Mouse (Mus musculus): Measurements from ENCODE around the gene Atp8b4. TPM values are rescaled to one million over a fixed set of nuclear protein-coding genes. Genes with fewer than 3 reads are reported as not detected.

Gene Atp8b4
- polyA plus RNA-seq, 1 experiment from 2014 or later = 2.1 TPM

DNA sequence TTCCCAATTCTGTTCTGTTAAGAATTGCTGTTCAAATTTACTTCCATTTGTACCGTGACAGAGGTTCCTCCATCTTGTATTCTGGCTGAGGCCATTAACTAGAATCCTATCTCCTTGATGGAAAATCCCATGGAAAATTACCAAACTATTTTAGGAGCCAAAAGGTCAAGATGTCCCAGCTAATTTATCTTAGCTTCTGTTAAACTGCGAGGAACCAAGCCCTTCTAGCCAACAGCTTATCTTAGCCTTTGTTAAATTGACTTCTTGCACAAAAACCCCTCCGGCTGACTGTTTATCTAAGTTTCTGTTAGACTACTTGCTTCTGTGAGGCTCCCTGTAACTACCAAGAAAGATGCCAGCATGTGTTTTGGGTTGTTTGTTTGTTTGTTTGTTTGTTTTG, 183.5 kb downstream of the Atp8b4 start:
- Histone ChIP-seq H3K4me2 (ENCODE audit: low read depth, low read length) (no peak overlapping the region), H3K27me3 (ENCODE audit: control insufficient read depth, insufficient read depth, low read length) (no peaks in the 10 kb centered on the region), H3K36me3 (replicated peaks; ENCODE audit: control insufficient read depth, insufficient read depth, low read depth, low read length) (no peaks in the 10 kb centered on the region), H3K4me3 (ENCODE audit: low read depth, low read length) (no peak overlapping the region), H3K4me1 (ENCODE audit: control insufficient read depth, insufficient read depth, low read length) (no peaks in the 10 kb centered on the region), H3K27ac (replicated peaks; ENCODE audit: low read depth, low read length) (no peak overlapping the region), H3K9ac (replicated peaks; ENCODE audit: low read length) (no peak overlapping the region), H3K9me3 (replicated peaks; ENCODE audit: control insufficient read depth, low read length) (no peaks in the 10 kb centered on the region)
- ATAC-seq (replicated peaks; ENCODE audit: insufficient number of reproducible peaks, low FRiP score, low TSS enrichment, low read depth) = no peak
- DNase-seq (ENCODE audit: low spot score) = no peak
- WGBS = 74% methylated on average over 3 of the region's 3 CpGs

DNA sequence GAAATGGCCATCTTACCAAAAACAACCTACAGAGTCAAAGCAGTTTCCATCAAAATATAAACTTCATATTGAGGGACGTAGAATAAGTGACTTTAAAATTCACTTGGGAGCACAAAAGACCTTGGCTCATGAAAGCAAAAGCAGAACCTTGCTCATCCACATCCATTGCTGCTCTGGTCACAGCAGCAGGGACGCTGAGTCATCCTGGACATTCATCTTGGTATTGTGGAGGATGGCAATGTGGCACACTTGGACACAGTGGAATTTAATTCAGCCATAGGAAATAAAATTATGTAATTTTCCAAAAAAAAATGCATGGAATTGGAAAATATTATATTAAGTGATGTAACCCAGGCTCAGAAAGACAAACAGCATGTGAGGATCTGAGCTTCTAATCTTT, 184.1 kb downstream of the Atp8b4 start:
- no peak for DNase-seq (ENCODE audit: low spot score)
- H3K4me3 ChIP-seq (ENCODE audit: low read depth, low read length) = no peak overlapping the region
- 90% methylated on average over 2 of the region's 2 CpGs for WGBS
- no peak overlapping the region for H3K27ac ChIP-seq (replicated peaks; ENCODE audit: low read depth, low read length)
- no peaks in the 10 kb centered on the region for H3K36me3 ChIP-seq (replicated peaks; ENCODE audit: control insufficient read depth, insufficient read depth, low read depth, low read length)
- no peak overlapping the region for H3K9ac ChIP-seq (replicated peaks; ENCODE audit: low read length)
- ATAC-seq (replicated peaks; ENCODE audit: insufficient number of reproducible peaks, low FRiP score, low TSS enrichment, low read depth) = no peak
- H3K9me3 ChIP-seq (replicated peaks; ENCODE audit: control insufficient read depth, low read length) = no peaks in the 10 kb centered on the region
- no peaks in the 10 kb centered on the region for H3K27me3 ChIP-seq (ENCODE audit: control insufficient read depth, insufficient read depth, low read length)
- H3K4me1 ChIP-seq (ENCODE audit: control insufficient read depth, insufficient read depth, low read length) = no peaks in the 10 kb centered on the region
- H3K4me2 ChIP-seq (ENCODE audit: low read depth, low read length) = no peak overlapping the region

DNA sequence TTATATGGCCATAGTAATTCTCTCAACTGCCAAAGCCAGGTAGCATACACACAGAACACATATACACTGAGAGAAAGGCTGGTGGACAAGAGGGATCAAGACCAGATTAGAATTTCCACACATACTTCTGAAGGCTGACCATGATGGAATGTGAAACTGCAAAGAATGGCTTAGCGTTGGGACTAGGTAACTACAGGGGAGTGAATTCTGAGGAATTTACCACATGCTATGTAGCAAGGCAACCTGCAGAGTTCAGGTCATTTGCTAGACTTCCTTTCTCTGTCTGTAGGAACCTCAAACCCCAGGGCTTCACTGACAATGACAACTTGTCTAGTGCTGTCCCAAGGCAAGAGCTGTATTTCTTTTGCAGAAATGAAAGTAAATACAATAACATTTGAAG, 189.4 kb downstream of the Atp8b4 start:
- Histone ChIP-seq H3K27ac (replicated peaks; ENCODE audit: low read depth, low read length) (no peak overlapping the region), H3K36me3 (replicated peaks; ENCODE audit: control insufficient read depth, insufficient read depth, low read depth, low read length) (no peaks in the 10 kb centered on the region), H3K4me2 (ENCODE audit: low read depth, low read length) (no peak overlapping the region), H3K27me3 (ENCODE audit: control insufficient read depth, insufficient read depth, low read length) (no peaks in the 10 kb centered on the region), H3K4me1 (ENCODE audit: control insufficient read depth, insufficient read depth, low read length) (no peaks in the 10 kb centered on the region), H3K9ac (replicated peaks; ENCODE audit: low read length) (no peak overlapping the region), H3K4me3 (ENCODE audit: low read depth, low read length) (no peak overlapping the region), H3K9me3 (replicated peaks; ENCODE audit: control insufficient read depth, low read length) (no peaks in the 10 kb centered on the region)
- 70% methylated on average over 1 of the region's 1 CpGs for WGBS
- ATAC-seq (replicated peaks; ENCODE audit: insufficient number of reproducible peaks, low FRiP score, low TSS enrichment, low read depth) (no peak), DNase-seq (ENCODE audit: low spot score) (no peak)

DNA sequence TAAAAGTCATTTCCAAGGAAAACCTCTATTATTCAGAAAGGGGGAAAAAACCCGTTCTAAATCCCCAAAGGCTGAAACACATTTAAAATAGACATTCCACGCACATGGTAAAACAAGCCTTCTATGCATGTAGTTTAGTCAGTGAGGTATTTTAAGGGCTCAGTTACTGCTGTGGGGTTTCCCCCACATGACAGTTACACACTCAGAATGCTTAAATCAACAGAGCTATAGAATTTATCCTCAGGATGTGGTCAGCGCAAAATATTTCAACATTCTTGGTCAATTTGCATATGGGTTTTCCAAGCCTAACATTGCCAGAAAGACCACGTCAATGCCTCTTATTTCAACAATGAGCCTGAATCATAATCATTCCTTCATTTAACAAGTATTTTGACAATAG, 190.5 kb downstream of the Atp8b4 start:
- Histone ChIP-seq H3K9ac (replicated peaks; ENCODE audit: low read length) (no peak overlapping the region), H3K27me3 (ENCODE audit: control insufficient read depth, insufficient read depth, low read length) (no peaks in the 10 kb centered on the region), H3K36me3 (replicated peaks; ENCODE audit: control insufficient read depth, insufficient read depth, low read depth, low read length) (no peaks in the 10 kb centered on the region), H3K9me3 (replicated peaks; ENCODE audit: control insufficient read depth, low read length) (no peaks in the 10 kb centered on the region), H3K27ac (replicated peaks; ENCODE audit: low read depth, low read length) (no peak overlapping the region), H3K4me3 (ENCODE audit: low read depth, low read length) (no peak overlapping the region), H3K4me1 (ENCODE audit: control insufficient read depth, insufficient read depth, low read length) (no peaks in the 10 kb centered on the region), H3K4me2 (ENCODE audit: low read depth, low read length) (no peak overlapping the region)
- no peak for DNase-seq (ENCODE audit: low spot score)
- no peak for ATAC-seq (replicated peaks; ENCODE audit: insufficient number of reproducible peaks, low FRiP score, low TSS enrichment, low read depth)
- 80% methylated on average over 4 of the region's 4 CpGs for WGBS

DNA sequence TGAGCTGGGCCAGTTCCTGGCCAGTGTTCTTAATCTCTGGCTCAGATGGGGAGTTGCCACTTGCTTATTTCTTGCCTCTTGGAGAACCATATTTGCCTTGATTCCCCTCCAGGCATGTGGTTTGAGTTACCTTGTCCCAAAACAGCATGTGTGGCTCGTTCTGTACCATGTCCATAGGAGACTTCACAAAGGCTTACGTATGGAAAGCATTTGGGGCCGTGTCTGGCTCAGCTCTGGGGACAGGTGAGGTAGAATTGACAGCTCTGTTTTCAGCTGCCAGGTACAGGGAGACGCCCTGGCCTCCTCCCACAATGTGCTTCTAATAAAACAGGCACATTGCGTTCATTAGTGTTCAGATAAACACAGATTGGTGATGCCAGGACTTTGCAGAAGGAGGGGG, 195.9 kb downstream of the Atp8b4 start:
- no peaks in the 10 kb centered on the region for H3K4me1 ChIP-seq (ENCODE audit: control insufficient read depth, insufficient read depth, low read length)
- H3K27me3 ChIP-seq (ENCODE audit: control insufficient read depth, insufficient read depth, low read length) = no peaks in the 10 kb centered on the region
- ATAC-seq (replicated peaks; ENCODE audit: insufficient number of reproducible peaks, low FRiP score, low TSS enrichment, low read depth) (peak; percentile 70; the same call in 1 of the 2 replicates), DNase-seq (ENCODE audit: low spot score) (peak; percentile 72)
- H3K36me3 ChIP-seq (replicated peaks; ENCODE audit: control insufficient read depth, insufficient read depth, low read depth, low read length) = no peaks in the 10 kb centered on the region
- H3K4me3 ChIP-seq (ENCODE audit: low read depth, low read length) = no peak overlapping the region
- H3K9me3 ChIP-seq (replicated peaks; ENCODE audit: control insufficient read depth, low read length) = no peaks in the 10 kb centered on the region
- H3K4me2 ChIP-seq (ENCODE audit: low read depth, low read length) = no peak overlapping the region
- H3K27ac ChIP-seq (replicated peaks; ENCODE audit: low read depth, low read length) = no peak overlapping the region
- 43% methylated on average over 5 of the region's 5 CpGs for WGBS
- H3K9ac ChIP-seq (replicated peaks; ENCODE audit: low read length) = no peak overlapping the region

DNA sequence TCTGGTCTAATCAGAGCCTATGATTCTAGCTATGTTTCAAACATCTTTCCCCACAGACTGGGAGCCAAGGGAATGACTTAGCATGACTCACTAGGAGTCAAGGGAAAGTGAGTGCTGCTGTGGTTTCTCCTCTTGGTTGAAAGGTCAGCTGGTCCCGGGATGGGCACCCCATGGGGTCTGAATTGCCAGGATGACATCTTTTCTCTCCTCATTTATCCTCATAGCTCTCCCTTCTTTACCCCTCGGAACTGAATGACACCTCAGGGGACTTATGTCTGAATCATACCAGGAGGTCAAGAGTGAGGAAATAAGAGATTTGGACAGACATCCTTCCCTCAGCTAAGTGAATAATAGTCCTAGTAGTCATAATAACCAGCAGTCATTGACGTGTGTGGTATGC, 197.2 kb downstream of the Atp8b4 start:
- Histone ChIP-seq H3K4me2 (ENCODE audit: low read depth, low read length) (no peak overlapping the region), H3K27me3 (ENCODE audit: control insufficient read depth, insufficient read depth, low read length) (no peaks in the 10 kb centered on the region), H3K4me3 (ENCODE audit: low read depth, low read length) (no peak overlapping the region), H3K27ac (replicated peaks; ENCODE audit: low read depth, low read length) (no peak overlapping the region), H3K4me1 (ENCODE audit: control insufficient read depth, insufficient read depth, low read length) (no peaks in the 10 kb centered on the region), H3K9ac (replicated peaks; ENCODE audit: low read length) (no peak overlapping the region), H3K9me3 (replicated peaks; ENCODE audit: control insufficient read depth, low read length) (no peaks in the 10 kb centered on the region), H3K36me3 (replicated peaks; ENCODE audit: control insufficient read depth, insufficient read depth, low read depth, low read length) (no peaks in the 10 kb centered on the region)
- 31% methylated on average over 3 of the region's 3 CpGs for WGBS
- no peak for DNase-seq (ENCODE audit: low spot score)
- no peak for ATAC-seq (replicated peaks; ENCODE audit: insufficient number of reproducible peaks, low FRiP score, low TSS enrichment, low read depth)

DNA sequence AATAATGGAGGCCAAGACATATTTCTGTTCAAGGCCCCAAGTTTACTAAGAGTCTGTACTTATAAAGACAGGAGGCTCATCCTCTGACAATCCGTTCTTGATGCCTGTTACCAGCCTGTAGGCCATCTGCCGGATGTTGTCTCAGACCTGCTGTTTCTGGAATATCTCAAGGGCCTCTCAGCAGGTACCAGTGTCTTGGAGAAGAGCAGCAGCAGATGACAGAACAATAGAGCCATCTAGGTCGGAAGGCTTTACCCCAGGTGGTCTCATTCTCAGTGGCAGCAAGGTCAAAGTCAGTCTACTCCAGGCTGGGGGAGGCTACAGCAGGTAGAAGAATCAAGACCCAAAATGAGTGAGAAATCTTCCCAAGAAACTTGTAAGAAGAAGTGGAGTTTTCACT, 198.1 kb downstream of the Atp8b4 start:
- no peaks in the 10 kb centered on the region for H3K4me1 ChIP-seq (ENCODE audit: control insufficient read depth, insufficient read depth, low read length)
- no peak for DNase-seq (ENCODE audit: low spot score)
- no peak overlapping the region for H3K27ac ChIP-seq (replicated peaks; ENCODE audit: low read depth, low read length)
- no peak overlapping the region for H3K9ac ChIP-seq (replicated peaks; ENCODE audit: low read length)
- no peaks in the 10 kb centered on the region for H3K9me3 ChIP-seq (replicated peaks; ENCODE audit: control insufficient read depth, low read length)
- no peaks in the 10 kb centered on the region for H3K36me3 ChIP-seq (replicated peaks; ENCODE audit: control insufficient read depth, insufficient read depth, low read depth, low read length)
- 58% methylated on average over 3 of the region's 3 CpGs for WGBS
- H3K4me2 ChIP-seq (ENCODE audit: low read depth, low read length) = no peak overlapping the region
- H3K27me3 ChIP-seq (ENCODE audit: control insufficient read depth, insufficient read depth, low read length) = no peaks in the 10 kb centered on the region
- no peak overlapping the region for H3K4me3 ChIP-seq (ENCODE audit: low read depth, low read length)
- no peak for ATAC-seq (replicated peaks; ENCODE audit: insufficient number of reproducible peaks, low FRiP score, low TSS enrichment, low read depth)

DNA sequence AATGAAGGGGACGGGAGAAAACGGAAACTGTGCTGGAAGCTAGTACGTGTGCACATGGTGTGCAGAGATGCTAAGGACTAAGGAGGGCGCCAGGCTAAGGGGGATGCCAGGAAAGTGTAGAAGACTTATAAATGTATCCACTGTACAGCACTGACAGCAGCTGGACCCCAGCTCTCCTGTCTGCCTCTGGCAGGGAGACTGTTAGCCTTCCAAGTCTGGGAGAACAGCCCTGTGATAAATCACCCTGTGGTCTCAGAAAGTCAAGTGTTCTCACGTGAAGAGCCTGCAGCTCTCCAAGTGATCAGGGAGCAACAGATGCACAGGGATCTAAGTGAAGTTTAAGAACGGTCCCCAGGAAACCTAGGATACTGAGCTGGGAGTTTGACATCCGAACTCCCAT, 209.8 kb downstream of the Atp8b4 start:
- Histone ChIP-seq H3K27ac (replicated peaks; ENCODE audit: low read depth, low read length) (no peak overlapping the region), H3K9ac (replicated peaks; ENCODE audit: low read length) (no peak overlapping the region), H3K4me2 (ENCODE audit: low read depth, low read length) (no peak overlapping the region), H3K36me3 (replicated peaks; ENCODE audit: control insufficient read depth, insufficient read depth, low read depth, low read length) (no peaks in the 10 kb centered on the region), H3K4me3 (ENCODE audit: low read depth, low read length) (no peak overlapping the region), H3K27me3 (ENCODE audit: control insufficient read depth, insufficient read depth, low read length) (no peaks in the 10 kb centered on the region), H3K9me3 (replicated peaks; ENCODE audit: control insufficient read depth, low read length) (no peaks in the 10 kb centered on the region), H3K4me1 (ENCODE audit: control insufficient read depth, insufficient read depth, low read length) (no peaks in the 10 kb centered on the region)
- DNase-seq (ENCODE audit: low spot score) = no peak
- 87% methylated on average over 7 of the region's 7 CpGs for WGBS
- ATAC-seq (replicated peaks; ENCODE audit: insufficient number of reproducible peaks, low FRiP score, low TSS enrichment, low read depth) = no peak
